Mouse (Mus musculus) erythroblast, embryonic 14.5 days (primary cell): ENCODE results near the gene Ankrd39.

Experiments used
- GATA1 ChIP-seq: IDR thresholded peaks from 2 replicates; pipeline ENCODE4 v1.6.1; 2012; ENCODE audit warnings: low read length, inconsistent platforms, mixed read lengths
- TAL1 ChIP-seq: IDR thresholded peaks from 3 replicates; pipeline ENCODE4 v1.6.1; 2012; ENCODE audit warnings: low read length, inconsistent platforms, mixed read lengths

- TF ChIP-seq GATA1 = no peak
- TF ChIP-seq TAL1 = no peak
Observed at GRCm38 (mm10) chr1:36581260-36581659, 34.0 kb upstream of the Ankrd39 start.
